Mouse (Mus musculus) liver, adult 2 months (tissue): ENCODE measurements around the gene Pdcd11. TPM values are rescaled to one million over a fixed set of nuclear protein-coding genes. Genes with fewer than 3 reads are reported as not detected.

ENCODE experiments used
- DNase-seq: peaks from one replicate; pipeline ENCODE4 v3.0.0-alpha.2; 2011; ENCODE audit warnings: low read depth, low spot score; ENCODE audit errors: extremely low read depth
- H3K27ac ChIP-seq: fragments of 200-500 bp; replicated peaks from 2 replicates; pipeline ENCODE4 v1.5.1; 2012; ENCODE audit warnings: low read depth, mild to moderate bottlenecking, control low read depth, inconsistent platforms, low read length; ENCODE audit not compliant: insufficient read depth
- H3K27me3 ChIP-seq: fragments of 200-500 bp; 2 replicates; pipeline ENCODE4 v1.6.1; 2012; ENCODE audit warnings: mild to moderate bottlenecking, moderate library complexity, low read length, inconsistent platforms; ENCODE audit not compliant: control insufficient read depth, insufficient read depth
- H3K36me3 ChIP-seq: fragments of 200-500 bp; 2 replicates; pipeline ENCODE4 v1.6.1; 2012; ENCODE audit warnings: low read length, inconsistent platforms; ENCODE audit not compliant: control insufficient read depth, insufficient read depth
- H3K4me1 ChIP-seq: fragments of 200-500 bp; 2 replicates; pipeline ENCODE4 v1.6.1; 2011; ENCODE audit warnings: low read length; ENCODE audit not compliant: control insufficient read depth, insufficient read depth
- H3K4me3 ChIP-seq: fragments of 200-500 bp; 2 replicates; pipeline ENCODE4 v1.5.1; 2011; ENCODE audit warnings: low read depth, mild to moderate bottlenecking, control low read depth, low read length, moderate library complexity; ENCODE audit not compliant: insufficient read depth
- H3K79me2 ChIP-seq: fragments of 200-500 bp; 2 replicates; pipeline ENCODE4 v1.6.1; 2012; ENCODE audit warnings: inconsistent platforms, mild to moderate bottlenecking, low read length, moderate library complexity; ENCODE audit not compliant: control insufficient read depth, insufficient read depth
- H3K9ac ChIP-seq: fragments of 200-500 bp; 2 replicates; pipeline ENCODE4 v1.6.1; 2012; ENCODE audit warnings: low read depth, mild to moderate bottlenecking, control low read depth, inconsistent platforms, low read length
- CTCF ChIP-seq: fragments of 200-500 bp; IDR thresholded peaks from 2 replicates; pipeline ENCODE4 v1.5.1; 2011; ENCODE audit warnings: low read depth, low read length, control low read depth
- POLR2A ChIP-seq: fragments of 200-500 bp; IDR thresholded peaks from 2 replicates; pipeline ENCODE4 v1.6.1; 2011; ENCODE audit warnings: low read length, control low read depth; ENCODE audit not compliant: insufficient read depth; ENCODE audit errors: extremely low read depth
- WGBS: fragments of 180-500 bp; shearing (Covaris S2); methylation state at CpG from one replicate; pipeline ENCODE4 v1.1.7; 2018; 5-methylcytosine and 5-hydroxymethylcytosine counted together
- polyA plus RNA-seq: library from polyadenylated mRNA; depleted of rRNA; stranded (reverse); fragments of >200 nt; gene quantifications from 2 replicates; pipeline ENCODE4 v1.2.3, GENCODE M21; 2012
- total RNA-seq: library from RNA; depleted of rRNA; stranded (reverse); fragments of >200 nt; gene quantifications from 2 replicates; pipeline ENCODE4 v1.2.3, GENCODE M21; 2014

Pdcd11 gene
- total and polyA plus RNA-seq, 2 experiments = 6.1 to 7.1 TPM

GRCm38 (mm10) chr19:47050271-47051032 lies 40.1 kb upstream of the Pdcd11 start, which contains the start of gene Pcgf6:
Gene Pcgf6, minus strand, starts transcription at chr19:47050906.
- under 1% methylated on average over 75 of the region's 75 CpGs for WGBS
- H3K27ac ChIP-seq = peak within 1 kb of the TSS; percentile 74
- H3K4me1 ChIP-seq = peaks cover 11% of the 10 kb centered on the region
- H3K79me2 ChIP-seq = peaks cover 4% of the 10 kb centered on the region; the same call in 1 of the 2 replicates
- no peaks in the 10 kb centered on the region for H3K27me3 ChIP-seq
- peaks cover 6% of the 10 kb centered on the region; the same call in 1 of the 2 replicates for H3K36me3 ChIP-seq
- peak; percentile 73 for DNase-seq
- peak; percentile 50 for TF ChIP-seq POLR2A
- TF ChIP-seq CTCF = no peak
- peak within 1 kb of the TSS; percentile 92 for H3K9ac ChIP-seq
- H3K4me3 ChIP-seq = peak within 1 kb of the TSS; percentile 95

GRCm38 (mm10) chr19:47052927-47053326 lies 37.6 kb upstream of the Pdcd11 start:
- H3K36me3 ChIP-seq = no peaks in the 10 kb centered on the region; the same call in 1 of the 2 replicates
- no peak overlapping the region for H3K4me3 ChIP-seq
- no peak for DNase-seq
- no peak for TF ChIP-seq POLR2A
- no peak for TF ChIP-seq CTCF
- WGBS = 48% methylated on average over 4 of the region's 4 CpGs
- H3K9ac ChIP-seq = no peak overlapping the region
- peaks cover 11% of the 10 kb centered on the region for H3K4me1 ChIP-seq
- no peaks in the 10 kb centered on the region for H3K27me3 ChIP-seq
- H3K79me2 ChIP-seq = peaks cover 4% of the 10 kb centered on the region; the same call in 1 of the 2 replicates
- H3K27ac ChIP-seq = peak overlapping the region; percentile 77

- Histone ChIP-seq H3K79me2 (peaks cover 4% of the 10 kb centered on the region; the same call in 1 of the 2 replicates), H3K4me1 (peaks cover 11% of the 10 kb centered on the region), H3K4me3 (no peak overlapping the region), H3K27ac (peak overlapping the region; percentile 61), H3K9ac (no peak overlapping the region), H3K27me3 (no peaks in the 10 kb centered on the region), H3K36me3 (no peaks in the 10 kb centered on the region; the same call in 1 of the 2 replicates)
- DNase-seq = peak; percentile 98
- 25% methylated on average over 4 of the region's 4 CpGs for WGBS
- TF ChIP-seq POLR2A (no peak), CTCF (no peak)
Observed at GRCm38 (mm10) chr19:47053471-47053870, 37.1 kb upstream of the Pdcd11 start.

GRCm38 (mm10) chr19:47057684-47058083 lies 32.9 kb upstream of the Pdcd11 start:
- peaks cover 6% of the 10 kb centered on the region; the same call in 1 of the 2 replicates for H3K4me1 ChIP-seq
- no peak for DNase-seq

GRCm38 (mm10) chr19:47065860-47066259 lies 24.7 kb upstream of the Pdcd11 start:
- no peak overlapping the region for H3K27ac ChIP-seq
- H3K4me1 ChIP-seq = no peaks in the 10 kb centered on the region
- TF ChIP-seq CTCF (peak; percentile 19; the same call in 1 of the 2 replicates), POLR2A (no peak)
- no peak overlapping the region for H3K9ac ChIP-seq
- no peak overlapping the region for H3K4me3 ChIP-seq
- H3K27me3 ChIP-seq = no peaks in the 10 kb centered on the region
- H3K36me3 ChIP-seq = peaks cover 1% of the 10 kb centered on the region; the same call in 1 of the 2 replicates
- DNase-seq = no peak
- WGBS = 85% methylated on average over 3 of the region's 3 CpGs
- H3K79me2 ChIP-seq = no peaks in the 10 kb centered on the region

More at GRCm38 (mm10) chr19:47057684-47058083, 32.9 kb upstream of the Pdcd11 start:
- WGBS = 78% methylated on average over 1 of the region's 1 CpGs
- no peak overlapping the region for H3K9ac ChIP-seq
- no peak for TF ChIP-seq CTCF
- no peak for TF ChIP-seq POLR2A
- H3K27me3 ChIP-seq = no peaks in the 10 kb centered on the region
- no peak overlapping the region for H3K4me3 ChIP-seq
- H3K36me3 ChIP-seq = no peaks in the 10 kb centered on the region
- no peaks in the 10 kb centered on the region for H3K79me2 ChIP-seq
- no peak overlapping the region for H3K27ac ChIP-seq
